Mouse (Mus musculus): ENCODE results near the gene Efcab9.

Efcab9 gene

DNA sequence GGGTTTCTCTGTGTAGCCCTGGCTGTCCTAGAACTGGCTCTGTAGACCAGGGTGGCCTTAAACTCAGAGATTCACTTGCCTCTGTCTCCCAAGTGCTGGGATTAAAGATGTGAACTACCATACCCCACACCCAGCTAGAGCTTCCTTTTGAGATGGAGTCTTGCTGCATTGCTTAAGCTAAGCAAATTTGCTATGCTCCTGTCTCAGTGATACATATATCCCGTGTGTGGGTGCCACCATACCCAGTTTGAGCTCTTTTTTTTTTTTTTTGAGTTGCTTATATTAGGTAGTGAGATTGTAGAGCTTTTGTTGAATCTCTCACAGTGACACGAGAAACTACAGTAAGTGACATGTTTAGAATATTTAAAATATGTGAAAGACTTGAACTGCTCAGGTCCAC, 36.6 kb downstream of the Efcab9 start:
- DNase-seq (ENCODE audit: low spot score), result no peak

DNA sequence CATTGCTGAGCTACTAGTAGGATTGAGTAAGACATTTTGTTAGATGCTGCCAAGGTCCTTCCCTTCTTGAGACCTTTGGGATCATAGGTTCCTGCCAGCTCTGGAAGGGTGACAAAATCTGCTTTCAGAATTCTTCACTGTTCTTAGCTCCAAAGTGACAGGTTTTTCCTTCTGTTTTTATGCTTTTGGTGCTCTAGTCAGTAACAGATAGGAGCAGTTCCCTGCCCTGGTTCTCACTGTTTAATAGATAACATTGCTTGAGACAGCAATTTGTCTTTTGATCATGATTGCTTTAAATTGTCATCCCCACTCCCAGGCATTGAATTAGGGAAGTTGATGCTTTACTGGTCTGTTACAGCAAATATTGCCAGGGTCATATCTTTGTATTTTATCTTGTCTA, 38.6 kb downstream of the Efcab9 start:
- no peak for DNase-seq (ENCODE audit: low spot score)

DNA sequence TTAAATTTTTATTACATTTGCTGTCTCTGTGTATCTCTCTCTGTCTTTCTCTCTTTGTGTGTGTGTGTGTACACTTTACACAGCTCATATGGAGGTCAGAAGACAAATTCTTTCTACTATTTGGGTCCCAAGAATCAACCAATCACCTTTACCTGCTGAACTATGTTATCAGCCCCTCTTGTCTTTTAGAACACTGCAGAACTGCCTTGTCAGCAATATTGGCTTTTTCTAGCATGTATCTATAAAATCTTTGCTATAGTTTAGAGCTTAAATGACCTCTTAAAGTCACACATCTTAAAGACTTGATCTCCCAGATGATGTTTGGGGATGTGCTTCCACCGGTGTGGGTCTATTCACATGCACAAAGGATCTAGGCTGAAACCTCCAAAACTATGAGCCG, 40.8 kb downstream of the Efcab9 start:
- DNase-seq (ENCODE audit: low spot score), result no peak

DNA sequence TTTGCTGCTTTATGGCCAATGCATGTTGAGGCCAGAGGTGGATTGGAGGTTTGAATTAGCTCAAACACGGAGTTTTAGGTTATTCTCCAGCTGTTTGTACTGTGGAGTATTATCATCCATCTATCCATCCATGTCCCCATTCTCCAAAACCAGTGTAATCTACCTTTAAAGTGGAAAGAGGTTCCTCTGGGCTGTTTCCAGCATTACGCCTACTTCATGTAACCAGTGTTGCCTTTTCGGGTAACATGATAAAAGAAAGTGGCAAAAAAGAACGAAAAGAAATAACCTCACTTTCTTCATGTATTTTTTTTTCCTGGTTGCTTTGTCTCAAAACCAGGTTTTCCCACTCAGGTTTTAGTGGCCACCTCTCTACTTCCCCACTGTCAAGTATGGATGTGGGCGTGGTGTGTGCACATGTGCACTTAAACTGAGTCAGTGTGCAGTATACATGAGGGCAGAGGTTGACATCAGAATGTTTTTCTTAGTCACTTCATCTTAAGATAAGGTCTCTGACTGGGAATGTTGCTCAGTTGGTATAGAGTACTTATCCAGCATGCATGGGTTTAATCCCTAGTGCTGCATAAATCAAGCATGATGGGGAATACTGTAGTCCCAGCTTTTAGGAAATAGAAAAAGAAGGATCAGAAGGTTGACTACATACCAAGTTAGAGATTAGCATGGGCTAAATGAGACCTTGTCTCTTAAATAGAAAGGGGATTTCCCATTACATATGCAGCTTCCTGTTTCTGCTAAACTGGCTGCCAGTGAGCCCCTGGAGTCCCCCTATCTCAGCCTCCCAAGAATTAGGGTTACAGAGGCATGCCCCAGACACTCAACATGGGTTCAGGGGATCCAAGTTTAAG, 42.8 kb downstream of the Efcab9 start:
- no peak for DNase-seq (ENCODE audit: low spot score)

DNA sequence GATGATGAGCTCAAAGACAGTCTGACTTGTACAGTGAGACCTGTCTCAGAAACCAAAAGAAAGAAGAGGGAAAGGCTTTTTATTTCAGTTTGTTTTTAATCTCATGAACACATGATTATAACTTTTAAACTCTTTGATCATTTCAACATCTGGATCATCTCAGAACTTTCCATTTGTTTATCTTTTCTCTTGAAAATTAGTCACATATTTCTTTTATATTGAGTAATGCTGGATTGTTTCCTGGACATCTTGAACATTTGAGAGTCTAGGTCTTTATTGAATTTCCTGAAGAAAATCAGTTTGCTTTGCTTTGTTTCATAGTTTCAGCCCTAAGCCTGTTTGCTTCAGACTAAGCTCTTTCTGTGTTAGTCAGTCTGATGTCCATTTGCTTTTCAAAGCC, 43.5 kb downstream of the Efcab9 start:
- DNase-seq (ENCODE audit: low spot score), result no peak

DNA sequence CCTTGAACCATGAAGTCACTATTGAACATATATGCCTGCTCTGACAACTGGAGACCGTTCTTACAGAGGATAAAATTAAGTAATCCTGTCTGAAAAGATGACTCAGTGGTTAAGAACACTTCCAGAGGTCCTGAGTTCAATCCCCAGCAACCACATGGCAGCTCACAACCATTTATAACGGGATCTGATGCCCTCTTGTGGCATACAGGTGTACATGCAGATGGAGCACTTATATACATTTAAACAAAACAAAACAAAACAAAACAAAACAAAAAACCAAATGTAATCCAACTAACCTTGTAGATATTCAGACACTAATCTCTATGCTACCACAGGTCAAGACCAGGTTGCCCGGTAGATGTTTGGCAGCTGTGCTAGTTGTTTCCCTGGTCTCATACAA, 44.4 kb downstream of the Efcab9 start:
- DNase-seq (ENCODE audit: low spot score), result no peak

DNA sequence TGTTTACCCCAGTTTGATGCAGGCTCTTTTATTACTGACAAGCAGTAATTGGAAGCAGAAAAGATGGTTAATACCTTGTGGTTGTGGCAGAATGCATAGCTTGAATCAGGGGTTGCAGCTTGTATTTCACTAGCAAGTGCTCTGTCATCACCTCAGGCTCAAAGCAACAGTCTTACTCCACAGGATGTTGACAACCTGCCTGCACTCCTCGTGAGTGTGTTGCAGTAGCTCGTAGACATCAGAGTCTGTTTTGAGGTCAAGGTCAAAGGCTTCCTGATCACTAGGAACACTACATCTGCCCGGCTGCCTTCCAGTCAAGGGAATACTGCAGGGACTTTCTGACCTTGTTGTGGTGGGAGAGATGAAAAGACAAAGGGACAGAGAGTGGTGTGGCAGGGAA, 45.3 kb downstream of the Efcab9 start:
- no peak for DNase-seq (ENCODE audit: low spot score)

DNA sequence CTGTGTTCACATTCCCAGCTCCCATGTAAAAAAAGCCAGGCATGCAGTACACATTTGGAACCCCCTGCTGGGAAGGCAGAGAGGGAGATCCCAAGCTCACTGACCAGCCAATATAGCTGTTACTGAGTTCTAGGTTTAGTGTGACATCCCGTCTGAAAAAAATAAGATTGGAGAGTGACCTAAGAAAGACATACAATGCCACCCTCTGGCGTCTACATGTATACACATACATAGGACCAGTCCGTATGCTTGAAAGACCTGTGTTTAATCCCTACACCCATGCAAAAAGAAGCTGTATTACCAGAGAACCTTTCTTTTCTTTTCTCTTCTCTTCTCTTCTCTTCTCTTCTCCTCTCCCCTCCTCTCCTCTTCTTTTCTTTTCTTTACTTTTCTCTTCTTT, 46.6 kb downstream of the Efcab9 start:
- DNase-seq (ENCODE audit: low spot score), result no peak

DNA sequence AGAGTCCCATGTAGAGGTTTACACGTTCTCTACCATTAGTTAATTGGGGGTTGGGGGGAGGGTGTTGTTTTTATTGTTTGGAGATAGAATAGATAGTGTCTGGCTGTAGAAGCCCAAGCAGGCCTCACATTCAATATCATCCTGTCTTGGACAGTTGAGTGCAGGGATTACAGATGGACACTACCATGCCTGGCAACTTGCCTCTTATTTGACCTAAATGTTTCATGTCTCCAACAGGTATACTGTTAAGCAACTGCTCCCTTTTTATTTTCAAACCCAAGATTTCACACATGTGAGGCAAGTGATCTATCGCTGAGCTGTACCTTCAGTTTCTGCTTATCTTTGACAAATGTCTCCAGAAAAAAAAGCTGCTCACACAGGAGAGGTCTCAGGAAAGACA, 50.4 kb downstream of the Efcab9 start:
- no peak for DNase-seq (ENCODE audit: low spot score)

DNA sequence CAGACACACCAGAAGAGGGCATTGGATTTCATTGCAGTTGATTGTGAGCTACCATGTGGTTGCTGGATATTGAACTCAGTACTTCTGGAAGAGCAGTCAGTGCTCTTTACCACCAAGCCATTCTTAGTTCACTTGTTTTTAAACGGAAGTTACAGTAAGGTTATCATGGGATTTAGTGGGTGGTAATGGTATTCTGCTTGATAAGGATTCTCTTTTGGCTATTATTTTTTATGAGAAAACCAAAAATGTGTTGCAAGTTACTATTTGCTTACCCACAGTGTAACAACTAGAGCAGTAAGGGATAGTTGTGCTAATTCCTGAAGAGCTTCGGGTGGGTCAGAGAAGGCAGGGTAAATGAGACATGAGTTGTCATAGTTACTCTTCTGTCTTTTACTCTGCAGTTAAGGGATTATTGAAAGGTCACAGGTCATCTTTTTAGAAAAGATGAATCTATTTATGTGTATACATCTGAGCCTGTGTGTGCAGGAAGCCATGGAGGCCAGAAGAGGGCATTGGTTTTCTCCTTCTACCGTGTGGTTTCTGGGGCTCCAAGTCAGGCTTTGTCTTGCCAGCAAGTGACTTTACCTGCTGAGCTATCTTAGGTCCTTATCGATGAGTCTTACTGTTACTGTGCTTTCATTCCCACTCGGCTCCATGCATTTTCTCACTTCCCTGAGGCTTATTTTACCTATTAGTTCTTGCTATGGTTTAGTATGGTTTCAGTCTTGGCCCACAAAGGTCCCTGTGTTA, 56.2 kb downstream of the Efcab9 start:
- DNase-seq (ENCODE audit: low spot score), result no peak

DNA sequence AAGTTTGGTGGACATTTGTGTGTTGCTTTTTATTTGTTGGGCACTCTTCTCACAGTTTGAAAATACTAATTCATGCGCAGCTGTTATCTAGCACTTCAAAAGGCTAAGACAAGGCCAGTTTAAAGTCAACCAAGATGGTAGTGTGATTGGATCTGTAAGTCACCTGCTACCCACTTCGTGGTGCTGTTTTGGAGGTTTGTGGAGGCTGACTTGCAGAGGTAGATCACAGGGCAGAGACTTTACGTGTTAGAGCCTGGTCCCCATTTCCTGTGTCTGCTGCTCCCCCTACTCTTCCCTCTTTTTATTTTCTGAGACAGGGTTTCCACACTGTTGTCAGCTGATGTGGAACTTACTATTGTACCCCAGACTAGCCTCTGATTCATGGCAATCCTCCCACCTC, 57.2 kb downstream of the Efcab9 start:
- DNase-seq (ENCODE audit: low spot score), result no peak

All from urinary bladder, postnatal 25 days (tissue).